Mouse (Mus musculus) intestine, embryonic 14.5 days (tissue): Measurements from ENCODE around the gene Camsap2. TPM values are rescaled to one million over a fixed set of nuclear protein-coding genes. Genes with fewer than 3 reads are reported as not detected.

ENCODE experiments used
- ATAC-seq: fragments of 200-750 bp; cut with Nextera tagmentation; replicated peaks from 2 replicates; pipeline ENCODE4 v1.8.0; 2017; ENCODE audit warnings: low read depth, moderate number of reproducible peaks, moderate TSS enrichment, moderate library complexity; ENCODE audit not compliant: low FRiP score, low TSS enrichment
- DNase-seq: peaks from one replicate; pipeline ENCODE4 v3.0.0-alpha.2; 2018; ENCODE audit warnings: low spot score
- H3K27ac ChIP-seq: fragments of 300-500 bp; sonication (generic); 2 replicates; pipeline ENCODE4 v1.5.1; 2014; ENCODE audit warnings: low read depth, mild to moderate bottlenecking, control low read depth
- H3K27me3 ChIP-seq: fragments of 300-500 bp; sonication (generic); replicated peaks from 2 replicates; pipeline ENCODE4 v1.6.1; 2014; ENCODE audit warnings: low read length, control low read depth; ENCODE audit not compliant: control insufficient read depth, insufficient read depth
- H3K36me3 ChIP-seq: fragments of 300-500 bp; sonication (generic); 2 replicates; pipeline ENCODE4 v1.6.1; 2014; ENCODE audit warnings: low read length, control low read depth; ENCODE audit not compliant: control insufficient read depth, insufficient read depth
- H3K4me1 ChIP-seq: fragments of 300-500 bp; sonication (generic); replicated peaks from 2 replicates; pipeline ENCODE4 v1.6.1; 2014; ENCODE audit warnings: low read length, control low read depth, mixed read lengths; ENCODE audit not compliant: control insufficient read depth, insufficient read depth
- H3K4me2 ChIP-seq: fragments of 300-500 bp; sonication (generic); 2 replicates; pipeline ENCODE4 v1.6.1; 2014; ENCODE audit warnings: low read length
- H3K4me3 ChIP-seq: fragments of 300-500 bp; sonication (generic); 2 replicates; pipeline ENCODE4 v1.5.1; 2014; ENCODE audit warnings: low read depth, low read length, control low read depth, mixed read lengths
- H3K9ac ChIP-seq: fragments of 300-500 bp; sonication (generic); 2 replicates; pipeline ENCODE4 v1.6.1; 2014; ENCODE audit warnings: mild to moderate bottlenecking, low read length
- H3K9me3 ChIP-seq: fragments of 300-500 bp; sonication (generic); 2 replicates; pipeline ENCODE4 v1.6.1; 2016; ENCODE audit warnings: low read length, control low read depth; ENCODE audit not compliant: control insufficient read depth
- WGBS: fragments of 180-500 bp; shearing (Covaris S2); extraction: QIAGEN DNeasy Blood & Tissue Kit; methylation state at CpG from one replicate; pipeline ENCODE4 v1.1.7; 2014; 5-methylcytosine and 5-hydroxymethylcytosine counted together
- polyA plus RNA-seq: library from polyadenylated mRNA; unstranded; fragments of >200 nt; fragmentation: Nextera tagmentation; extraction: Ambion mirVana; gene quantifications from 2 replicates; pipeline ENCODE4 v1.2.1, GENCODE M21; 2014

The Camsap2 gene
- polyA plus RNA-seq, 1 experiment from 2014 or later = 14.2 TPM

- H3K4me1 ChIP-seq = no peaks in the 10 kb centered on the region
- H3K4me3 ChIP-seq = no peak overlapping the region
- whole genome bisulfite sequencing = 27% methylated on average over 5 of the region's 5 CpGs
- DNase-seq (no peak), ATAC-seq (no peak)
- H3K9ac ChIP-seq = no peak overlapping the region
- H3K9me3 ChIP-seq = no peaks in the 10 kb centered on the region
- H3K27me3 ChIP-seq = no peaks in the 10 kb centered on the region
- H3K36me3 ChIP-seq = no peaks in the 10 kb centered on the region
- no peak overlapping the region for H3K4me2 ChIP-seq
- H3K27ac ChIP-seq = no peak overlapping the region
These were observed 96.2 kb downstream of the Camsap2 start for GRCm38 (mm10) chr1:136249662-136250061.

- no peaks in the 10 kb centered on the region for H3K4me1 ChIP-seq
- H3K27ac ChIP-seq = no peak overlapping the region
- DNase-seq = no peak
- WGBS = 89% methylated on average over 5 of the region's 5 CpGs
- no peak for ATAC-seq
- no peak overlapping the region for H3K4me2 ChIP-seq
- H3K9me3 ChIP-seq = no peaks in the 10 kb centered on the region
- no peak overlapping the region for H3K9ac ChIP-seq
- no peaks in the 10 kb centered on the region for H3K36me3 ChIP-seq
- H3K27me3 ChIP-seq = no peaks in the 10 kb centered on the region
- H3K4me3 ChIP-seq = no peak overlapping the region
These were observed 98.5 kb downstream of the Camsap2 start for GRCm38 (mm10) chr1:136247393-136247792.

- no peak overlapping the region for H3K27ac ChIP-seq
- no peak for DNase-seq
- 94% methylated on average over 4 of the region's 5 CpGs for WGBS
- no peaks in the 10 kb centered on the region for H3K4me1 ChIP-seq
- no peak overlapping the region for H3K4me3 ChIP-seq
- ATAC-seq = no peak
- H3K36me3 ChIP-seq = no peaks in the 10 kb centered on the region
- H3K9me3 ChIP-seq = no peaks in the 10 kb centered on the region
- no peaks in the 10 kb centered on the region for H3K27me3 ChIP-seq
- no peak overlapping the region for H3K4me2 ChIP-seq
- no peak overlapping the region for H3K9ac ChIP-seq
These were observed 101.4 kb downstream of the Camsap2 start for GRCm38 (mm10) chr1:136244469-136244868.

- no peak overlapping the region for H3K9ac ChIP-seq
- no peaks in the 10 kb centered on the region for H3K27me3 ChIP-seq
- H3K9me3 ChIP-seq = no peaks in the 10 kb centered on the region
- DNase-seq (no peak), ATAC-seq (no peak)
- no peaks in the 10 kb centered on the region for H3K4me1 ChIP-seq
- no peak overlapping the region for H3K4me3 ChIP-seq
- no peak overlapping the region for H3K4me2 ChIP-seq
- no peaks in the 10 kb centered on the region for H3K36me3 ChIP-seq
- WGBS = 87% methylated on average over 7 of the region's 7 CpGs
- H3K27ac ChIP-seq = no peak overlapping the region
These were observed 104.1 kb downstream of the Camsap2 start for GRCm38 (mm10) chr1:136241801-136242200.

- no peak overlapping the region for H3K4me3 ChIP-seq
- no peak for DNase-seq
- no peak for ATAC-seq
- no peaks in the 10 kb centered on the region for H3K27me3 ChIP-seq
- H3K4me1 ChIP-seq = no peaks in the 10 kb centered on the region
- H3K27ac ChIP-seq = no peak overlapping the region
- H3K36me3 ChIP-seq = no peaks in the 10 kb centered on the region
- WGBS = 83% methylated on average over 4 of the region's 4 CpGs
- no peaks in the 10 kb centered on the region for H3K9me3 ChIP-seq
- no peak overlapping the region for H3K9ac ChIP-seq
- no peak overlapping the region for H3K4me2 ChIP-seq
These were observed 107.4 kb downstream of the Camsap2 start for GRCm38 (mm10) chr1:136238495-136238894.

GRCm38 (mm10) chr1:136234595-136235092, 111.3 kb downstream of the Camsap2 start:
- peak; percentile 61 for DNase-seq
- Histone ChIP-seq H3K27me3 (no peaks in the 10 kb centered on the region), H3K4me1 (peaks cover 27% of the 10 kb centered on the region), H3K27ac (peak overlapping the region; percentile 79; the same call in 1 of the 2 replicates), H3K4me2 (peak overlapping the region; percentile 77), H3K9ac (peak overlapping the region; percentile 59), H3K9me3 (no peaks in the 10 kb centered on the region), H3K4me3 (peak overlapping the region; percentile 62), H3K36me3 (no peaks in the 10 kb centered on the region)
- WGBS = 3% methylated on average over 9 of the region's 9 CpGs
- peak; percentile 3; the same call in 1 of the 2 replicates for ATAC-seq

GRCm38 (mm10) chr1:136233892-136234594, 111.9 kb downstream of the Camsap2 start, which contains the start of gene Inava:
Gene Inava (minus strand): TSS chr1:136234264.
- peak; percentile 65 for ATAC-seq
- Histone ChIP-seq H3K4me1 (peaks cover 29% of the 10 kb centered on the region), H3K4me2 (peak within 1 kb of the TSS; percentile 77), H3K27ac (peak within 1 kb of the TSS; percentile 79), H3K4me3 (peak within 1 kb of the TSS; percentile 62), H3K36me3 (no peaks in the 10 kb centered on the region), H3K27me3 (no peaks in the 10 kb centered on the region), H3K9me3 (no peaks in the 10 kb centered on the region), H3K9ac (peak within 1 kb of the TSS; percentile 59)
- peak; percentile 91 for DNase-seq
- 2% methylated on average over 50 of the region's 51 CpGs for WGBS

GRCm38 (mm10) chr1:136232986-136233790, 112.7 kb downstream of the Camsap2 start:
- Histone ChIP-seq H3K9me3 (no peaks in the 10 kb centered on the region), H3K27ac (peak overlapping the region; percentile 79), H3K4me1 (peaks cover 37% of the 10 kb centered on the region), H3K27me3 (no peaks in the 10 kb centered on the region), H3K4me3 (peak overlapping the region; percentile 62), H3K9ac (peak overlapping the region; percentile 59), H3K4me2 (peak overlapping the region; percentile 77), H3K36me3 (no peaks in the 10 kb centered on the region)
- 1% methylated on average over 23 of the region's 23 CpGs for WGBS
- DNase-seq (peak; percentile 74), ATAC-seq (no peak)
